Comparison of ENCODE assay signal across 8 mouse cellular contexts in genomic region chr14:34662478-34662826, GRCm38 (mm10). TPM values are rescaled to one million over a fixed set of nuclear protein-coding genes. Genes with fewer than 3 reads are reported as not detected.
DNase-seq lines count a peak whose midpoint lies in the region; ATAC-seq and TF ChIP-seq lines count a peak whose summit lies in the region.

No protein-coding gene starts in this region.

- H3K27ac ChIP-seq in left cerebral cortex, adult 2 months: no peak overlapping the region
- H3K27ac ChIP-seq in embryonic facial prominence, embryonic 14.5 days (replicated peaks; ENCODE audit: low read depth, low read length): no peak overlapping the region
- no peak overlapping the region for H3K27ac ChIP-seq in intestine, embryonic 15.5 days

- H3K27me3 ChIP-seq in embryonic facial prominence, embryonic 14.5 days (replicated peaks; ENCODE audit: control insufficient read depth, insufficient read depth, low read length): peaks cover 33% of the 10 kb centered on the region
- H3K27me3 ChIP-seq in intestine, embryonic 15.5 days (replicated peaks): peaks cover 17% of the 10 kb centered on the region
- H3K27me3 ChIP-seq in myocyte (ENCODE audit: control insufficient read depth, insufficient read depth, insufficient read length): peaks cover 5% of the 10 kb centered on the region

- H3K9ac ChIP-seq in embryonic facial prominence, embryonic 14.5 days (ENCODE audit: low read depth, low read length): peak overlapping the region; percentile 53
- 0 out of 2 replicates have a peak overlapping the region, but pooled peaks have one; percentile 36 for H3K9ac ChIP-seq in intestine, embryonic 15.5 days

- H3K4me1 ChIP-seq in embryonic facial prominence, embryonic 14.5 days (ENCODE audit: control insufficient read depth, insufficient read depth, low read length): peaks cover 4% of the 10 kb centered on the region; the same call in 1 of the 2 replicates
- H3K4me1 ChIP-seq in intestine, embryonic 15.5 days (replicated peaks): peaks cover 5% of the 10 kb centered on the region; the same call in 1 of the 2 replicates

- DNase-seq in left cerebral cortex, adult 2 months (ENCODE audit: extremely low spot score in 1 of 2, low spot score in 2 of 2): no peak
- no peak for DNase-seq in left cerebral cortex, postnatal 4 days
- DNase-seq in embryonic facial prominence, embryonic 14.5 days (ENCODE audit: low spot score): no peak
- DNase-seq in cerebellum, postnatal 14 days: no peak
- DNase-seq in cerebellum, adult 11-12 months: no peak

- no peak for TF ChIP-seq CTCF in left cerebral cortex, adult 2 months (IDR thresholded peaks at IDR 0.05)

- no peaks in the 10 kb centered on the region for H3K36me3 ChIP-seq in embryonic facial prominence, embryonic 14.5 days (ENCODE audit: control insufficient read depth, insufficient read depth, low read length)
- H3K36me3 ChIP-seq in intestine, embryonic 15.5 days: no peaks in the 10 kb centered on the region
- no peaks in the 10 kb centered on the region for H3K36me3 ChIP-seq in myocyte (ENCODE audit: control insufficient read depth, insufficient read depth)

- TF ChIP-seq POLR2A in myocyte (IDR thresholded peaks at IDR 0.05; ENCODE audit: insufficient read length, low read depth): no peak

- intact Hi-C loops in left cerebral cortex, adult 2 months (cut with DNase I): loop anchor here (5.0 kb wide), 1 partner anchor 40 kb away; no protein-coding TSS in a partner anchor
- intact Hi-C loops in left cerebral cortex, postnatal 4 days (cut with DNase I): no loop called here

- peak overlapping the region; percentile 87 for H3K4me2 ChIP-seq in embryonic facial prominence, embryonic 14.5 days (ENCODE audit: low read depth, low read length)
- peak overlapping the region; percentile 76 for H3K4me2 ChIP-seq in intestine, embryonic 15.5 days (replicated peaks)
- H3K4me2 ChIP-seq in myocyte (ENCODE audit: low read depth): peak overlapping the region; percentile 80

- ATAC-seq in embryonic facial prominence, embryonic 14.5 days (ENCODE audit: low read depth): no peak
- 0 out of 2 replicates have a peak, but pooled peaks have one; percentile 16 for ATAC-seq in intestine, embryonic 15.5 days
- ATAC-seq in megakaryocyte progenitor cell, adult 5-6 weeks (replicated peaks; ENCODE audit: poor library complexity): no peak

- H3K4me3 ChIP-seq in left cerebral cortex, adult 2 months: peak overlapping the region; percentile 41
- H3K4me3 ChIP-seq in embryonic facial prominence, embryonic 14.5 days (ENCODE audit: low read depth, low read length): peak overlapping the region; percentile 47
- H3K4me3 ChIP-seq in intestine, embryonic 15.5 days (replicated peaks): peak overlapping the region; percentile 45
- peak overlapping the region; percentile 19 for H3K4me3 ChIP-seq in myocyte

- H3K9me3 ChIP-seq in embryonic facial prominence, embryonic 14.5 days (ENCODE audit: control insufficient read depth, low read length): no peaks in the 10 kb centered on the region
- no peaks in the 10 kb centered on the region for H3K9me3 ChIP-seq in intestine, embryonic 15.5 days

- no peaks in the 10 kb centered on the region for H3K79me2 ChIP-seq in myocyte (ENCODE audit: control insufficient read depth, insufficient read depth)

- no peak overlapping the region for H3ac ChIP-seq in myocyte (ENCODE audit: control insufficient read depth, insufficient read length)

- WGBS in embryonic facial prominence, embryonic 14.5 days: 3% methylated on average over 4 of the region's 4 CpGs
- 18% methylated on average over 4 of the region's 4 CpGs for WGBS in intestine, embryonic 15.5 days

TF ChIP-seq in myocyte, 11 proteins besides CTCF, POLR2A, EP300 and RAD21:
- no peak for TF ChIP-seq POLR2AphosphoS2 (IDR thresholded peaks at IDR 0.05; ENCODE audit: insufficient read length, low read depth)
- no peak for TF ChIP-seq MAX (IDR thresholded peaks at IDR 0.05; ENCODE audit: low read depth)
- TF ChIP-seq E2F4 (IDR thresholded peaks at IDR 0.05; ENCODE audit: insufficient read depth): no peak
- no peak for TF ChIP-seq MYOD1 (IDR thresholded peaks at IDR 0.05; ENCODE audit: control insufficient read depth in 1 of 3, insufficient read length in 2 of 3, low read depth in 2 of 3)
- no peak for TF ChIP-seq SRF (IDR thresholded peaks at IDR 0.05; ENCODE audit: control insufficient read depth, insufficient read length, low read depth)
- no peak for TF ChIP-seq MYOG (IDR thresholded peaks at IDR 0.05; ENCODE audit: control insufficient read depth in 1 of 3, insufficient read depth in 1 of 3, insufficient read length in 2 of 3, low read depth in 2 of 3)
- no peak for TF ChIP-seq REST (IDR thresholded peaks at IDR 0.05; ENCODE audit: insufficient read depth, insufficient read length)
- no peak for TF ChIP-seq TCF3 (IDR thresholded peaks at IDR 0.05; ENCODE audit: insufficient read length, low read depth)
- TF ChIP-seq CEBPB (IDR thresholded peaks at IDR 0.05; ENCODE audit: insufficient read depth, poor library complexity, severe bottlenecking): no peak
- no peak for TF ChIP-seq USF1 (IDR thresholded peaks at IDR 0.05; ENCODE audit: low read depth)
- no peak for TF ChIP-seq TCF12 (IDR thresholded peaks at IDR 0.05; ENCODE audit: insufficient read depth, poor library complexity, severe bottlenecking)

RNA-seq across cellular contexts. Expression of gene Wapl, which starts 11.3 kb away (rescaled TPM):
- 10 to 100 TPM; 46.2 to 46.4 TPM for total RNA-seq in left cerebral cortex, adult 2 months (2021)
- 10 to 100 TPM; 34.4 to 38.7 TPM for total RNA-seq in left cerebral cortex, postnatal 4 days (2021)
- polyA plus RNA-seq in embryonic facial prominence, embryonic 14.5 days (2014; fragmentation: Nextera tagmentation; extraction: Ambion mirVana): 26.9 and 27.4 TPM in 2 replicates
- 25.3 and 29.0 TPM in 2 replicates for polyA plus RNA-seq in intestine, embryonic 15.5 days (2015; fragmentation: Nextera tagmentation; extraction: Ambion mirVana)
- polyA plus RNA-seq in myocyte (2012; fragmentation: generic; extraction: Trizol): 12.1 TPM
- total RNA-seq in megakaryocyte progenitor cell, adult 5-6 weeks (2015): 87.1 and 89.0 TPM in 2 replicates
- 93.1 and 123 TPM in 2 replicates for total RNA-seq in megakaryocyte progenitor cell, adult 5-6 weeks (2017)
